Mouse (Mus musculus) hindbrain, embryonic 12.5 days (tissue): ENCODE data around the gene Bach1. TPM values are rescaled to one million over a fixed set of nuclear protein-coding genes. Genes with fewer than 3 reads are reported as not detected.

ENCODE experiments used
- ATAC-seq: fragments of 200-750 bp; cut with Nextera tagmentation; 2 replicates; pipeline ENCODE4 v1.8.0; 2017; ENCODE audit warnings: moderate TSS enrichment; ENCODE audit not compliant: low FRiP score
- H3K27ac ChIP-seq: fragments of 300-500 bp; sonication (generic); 2 replicates; pipeline ENCODE4 v1.5.1; 2016; ENCODE audit warnings: mild to moderate bottlenecking
- H3K27me3 ChIP-seq: fragments of 300-500 bp; sonication (generic); 2 replicates; pipeline ENCODE4 v1.6.1; 2016; ENCODE audit warnings: mild to moderate bottlenecking
- H3K36me3 ChIP-seq: fragments of 300-500 bp; sonication (generic); 2 replicates; pipeline ENCODE4 v1.6.1; 2016; ENCODE audit warnings: mild to moderate bottlenecking
- H3K4me1 ChIP-seq: fragments of 300-500 bp; sonication (generic); 2 replicates; pipeline ENCODE4 v1.6.1; 2016
- H3K4me2 ChIP-seq: fragments of 300-500 bp; sonication (generic); replicated peaks from 2 replicates; pipeline ENCODE4 v1.6.1; 2016; ENCODE audit warnings: mild to moderate bottlenecking
- H3K4me3 ChIP-seq: fragments of 300-500 bp; sonication (generic); 2 replicates; pipeline ENCODE4 v1.5.1; 2016; ENCODE audit warnings: mild to moderate bottlenecking
- H3K9ac ChIP-seq: fragments of 300-500 bp; sonication (generic); 2 replicates; pipeline ENCODE4 v1.6.1; 2016; ENCODE audit warnings: mild to moderate bottlenecking, moderate library complexity
- H3K9me3 ChIP-seq: fragments of 300-500 bp; sonication (generic); replicated peaks from 2 replicates; pipeline ENCODE4 v1.6.1; 2016; ENCODE audit warnings: mild to moderate bottlenecking
- WGBS: fragments of 180-500 bp; shearing (Covaris S2); methylation state at CpG from one replicate; pipeline ENCODE4 v1.1.7; 2016; 5-methylcytosine and 5-hydroxymethylcytosine counted together
- polyA plus RNA-seq: library from polyadenylated mRNA; unstranded; fragments of >200 nt; fragmentation: Nextera tagmentation; extraction: Ambion mirVana; gene quantifications from 2 replicates; pipeline ENCODE4 v1.2.1, GENCODE M21; 2016

Gene Bach1
- polyA plus RNA-seq, 1 experiment from 2014 or later, result 26.3 TPM

GRCm38 (mm10) chr16:87755915-87756314 is 57.2 kb downstream of the Bach1 start:
- WGBS, result 90% methylated on average over 3 of the region's 3 CpGs
- H3K4me1 ChIP-seq, result no peaks in the 10 kb centered on the region
- no peaks in the 10 kb centered on the region for H3K9me3 ChIP-seq
- H3K4me2 ChIP-seq, result no peak overlapping the region
- no peaks in the 10 kb centered on the region for H3K36me3 ChIP-seq
- H3K4me3 ChIP-seq, result no peak overlapping the region
- H3K27me3 ChIP-seq, result no peaks in the 10 kb centered on the region
- H3K9ac ChIP-seq, result no peak overlapping the region
- ATAC-seq, result no peak
- no peak overlapping the region for H3K27ac ChIP-seq

- Histone ChIP-seq H3K4me3 (no peak overlapping the region), H3K9me3 (no peaks in the 10 kb centered on the region), H3K9ac (no peak overlapping the region), H3K27me3 (no peaks in the 10 kb centered on the region), H3K4me2 (no peak overlapping the region), H3K4me1 (no peaks in the 10 kb centered on the region), H3K36me3 (no peaks in the 10 kb centered on the region), H3K27ac (no peak overlapping the region)
- ATAC-seq, result no peak
- WGBS, result 95% methylated on average over 11 of the region's 11 CpGs
These were observed 59.3 kb downstream of the Bach1 start for GRCm38 (mm10) chr16:87758016-87758415.

- Histone ChIP-seq H3K9me3 (no peaks in the 10 kb centered on the region), H3K4me2 (no peak overlapping the region), H3K4me1 (no peaks in the 10 kb centered on the region), H3K4me3 (no peak overlapping the region), H3K36me3 (no peaks in the 10 kb centered on the region), H3K27me3 (no peaks in the 10 kb centered on the region), H3K27ac (no peak overlapping the region), H3K9ac (no peak overlapping the region)
- no peak for ATAC-seq
- WGBS, result 92% methylated on average over 15 of the region's 15 CpGs
These were observed 65.9 kb downstream of the Bach1 start for GRCm38 (mm10) chr16:87764668-87765109.

- Histone ChIP-seq H3K27me3 (no peaks in the 10 kb centered on the region), H3K27ac (no peak overlapping the region), H3K4me1 (no peaks in the 10 kb centered on the region), H3K9me3 (no peaks in the 10 kb centered on the region), H3K4me2 (no peak overlapping the region), H3K36me3 (no peaks in the 10 kb centered on the region), H3K4me3 (no peak overlapping the region), H3K9ac (no peak overlapping the region)
- ATAC-seq, result no peak
- 75% methylated on average over 8 of the region's 8 CpGs for WGBS
These were observed 67.2 kb downstream of the Bach1 start for GRCm38 (mm10) chr16:87765984-87766383.

GRCm38 (mm10) chr16:87770576-87770975 is 71.8 kb downstream of the Bach1 start:
- ATAC-seq, result no peak
- H3K4me2 ChIP-seq, result no peak overlapping the region
- 68% methylated on average over 2 of the region's 2 CpGs for whole genome bisulfite sequencing

GRCm38 (mm10) chr16:87771926-87772325 is 73.2 kb downstream of the Bach1 start:
- Histone ChIP-seq H3K27me3 (no peaks in the 10 kb centered on the region), H3K9me3 (no peaks in the 10 kb centered on the region), H3K36me3 (no peaks in the 10 kb centered on the region), H3K4me2 (no peak overlapping the region), H3K4me3 (no peak overlapping the region), H3K4me1 (no peaks in the 10 kb centered on the region), H3K9ac (no peak overlapping the region), H3K27ac (no peak overlapping the region)
- ATAC-seq, result no peak
- WGBS, result 86% methylated on average over 4 of the region's 4 CpGs

More at GRCm38 (mm10) chr16:87770576-87770975, 71.8 kb downstream of the Bach1 start:
- Histone ChIP-seq H3K27me3 (no peaks in the 10 kb centered on the region), H3K36me3 (no peaks in the 10 kb centered on the region), H3K27ac (no peak overlapping the region), H3K4me1 (no peaks in the 10 kb centered on the region), H3K9ac (no peak overlapping the region), H3K9me3 (no peaks in the 10 kb centered on the region), H3K4me3 (no peak overlapping the region)

- no peak overlapping the region for H3K4me3 ChIP-seq
- no peak for ATAC-seq
- no peak overlapping the region for H3K9ac ChIP-seq
- no peaks in the 10 kb centered on the region for H3K4me1 ChIP-seq
- H3K9me3 ChIP-seq, result no peaks in the 10 kb centered on the region
- no peak overlapping the region for H3K4me2 ChIP-seq
- WGBS, result 56% methylated on average over 3 of the region's 3 CpGs
- H3K27me3 ChIP-seq, result no peaks in the 10 kb centered on the region
- H3K36me3 ChIP-seq, result no peaks in the 10 kb centered on the region
- H3K27ac ChIP-seq, result no peak overlapping the region
These were observed 75.7 kb downstream of the Bach1 start for GRCm38 (mm10) chr16:87774398-87774797.

GRCm38 (mm10) chr16:87777373-87777772 is 78.6 kb downstream of the Bach1 start:
- H3K9me3 ChIP-seq, result no peaks in the 10 kb centered on the region
- no peak overlapping the region for H3K4me2 ChIP-seq
- H3K36me3 ChIP-seq, result no peaks in the 10 kb centered on the region
- ATAC-seq, result no peak
- no peak overlapping the region for H3K9ac ChIP-seq
- 93% methylated on average over 4 of the region's 4 CpGs for WGBS
- no peaks in the 10 kb centered on the region for H3K4me1 ChIP-seq
- H3K27ac ChIP-seq, result no peak overlapping the region
- no peaks in the 10 kb centered on the region for H3K27me3 ChIP-seq
- H3K4me3 ChIP-seq, result no peak overlapping the region

GRCm38 (mm10) chr16:87781637-87782036 is 82.9 kb downstream of the Bach1 start:
- Histone ChIP-seq H3K9me3 (no peaks in the 10 kb centered on the region), H3K36me3 (no peaks in the 10 kb centered on the region), H3K27me3 (no peaks in the 10 kb centered on the region), H3K4me2 (no peak overlapping the region), H3K4me1 (no peaks in the 10 kb centered on the region), H3K27ac (no peak overlapping the region), H3K4me3 (no peak overlapping the region), H3K9ac (no peak overlapping the region)
- 75% methylated on average over 7 of the region's 7 CpGs for whole genome bisulfite sequencing
- ATAC-seq, result no peak

Other genes with a start within 250 kb of the Bach1 start
- 41.5 and 43.4 TPM in 2 replicates for gene Usp16, start 244.2 kb upstream of the Bach1 start, polyA plus RNA-seq
- 462 and 475 TPM in 2 replicates for gene Cct8, start 203.1 kb upstream of the Bach1 start, polyA plus RNA-seq
- gene Map3k7cl, start 145.6 kb upstream of the Bach1 start, polyA plus RNA-seq, result 0.13 TPM in 1 of 2 replicates, not detected in the other